Mouse (Mus musculus) olfactory bulb, adult 2 months (tissue): ENCODE results near the gene Asxl1.

Experiments
- CTCF ChIP-seq: fragments of 200-500 bp; IDR thresholded peaks from 2 replicates; pipeline ENCODE4 v1.5.1; 2012; ENCODE audit warnings: low read depth, mild to moderate bottlenecking, low read length, moderate library complexity; ENCODE audit not compliant: insufficient read depth
- POLR2A ChIP-seq: fragments of 200-500 bp; IDR thresholded peaks from 2 replicates; pipeline ENCODE4 v1.6.1; 2012; ENCODE audit warnings: mild to moderate bottlenecking, low read depth, low read length, moderate library complexity; ENCODE audit not compliant: insufficient read depth

- no peak for TF ChIP-seq POLR2A
- TF ChIP-seq CTCF, result no peak
These were observed 72.2 kb downstream of the Asxl1 start for GRCm38 (mm10) chr2:153417841-153418240.
